Comparison of ENCODE assay signal across 22 mouse cellular contexts in the genomic region with DNA sequence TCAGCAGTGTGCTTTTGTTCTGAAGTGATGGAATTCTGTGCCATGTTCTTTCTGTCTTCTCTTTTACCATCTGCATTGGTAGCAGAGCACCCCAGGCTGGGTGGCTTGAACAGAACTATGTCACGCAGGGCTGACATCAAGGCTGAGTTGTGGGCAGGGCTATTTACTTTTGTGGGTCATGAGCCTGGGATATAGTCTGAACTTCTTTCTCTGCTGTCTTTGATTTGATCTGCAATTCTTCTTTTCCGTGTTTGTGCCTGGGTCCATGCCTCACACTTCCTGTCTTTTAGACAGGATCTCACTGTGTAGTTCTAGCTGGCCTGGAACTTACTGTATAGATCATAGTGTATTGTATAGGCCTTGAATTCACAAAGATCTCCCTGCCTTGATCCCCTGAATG.
DNase-seq lines count a peak whose midpoint lies in the region; ATAC-seq and TF ChIP-seq lines count a peak whose summit lies in the region.
"Had no signal": no experiment of that assay in that cellular context is flagged by ENCODE, and none has a peak within 500 bp of the region (broad histone marks: within the 10 kb centered on the region; RNA-seq: fewer than 3 reads in every experiment).

No protein-coding gene starts in this region.

- no peaks in the 10 kb centered on the region for H3K9me3 ChIP-seq in heart, embryonic 12.5 days (replicated peaks)
- no peaks in the 10 kb centered on the region for H3K9me3 ChIP-seq in liver, postnatal 0 days (ENCODE audit: low read length)
- H3K9me3 ChIP-seq in midbrain, embryonic 15.5 days: no peaks in the 10 kb centered on the region
- H3K9me3 ChIP-seq in midbrain, postnatal 0 days (ENCODE audit: low read length): no peaks in the 10 kb centered on the region
- H3K9me3 ChIP-seq: limb, embryonic 15.5 days had no signal

- no peak overlapping the region for H3K9ac ChIP-seq in heart, embryonic 12.5 days
- H3K9ac ChIP-seq in liver, postnatal 0 days (replicated peaks): no peak overlapping the region
- no peak overlapping the region for H3K9ac ChIP-seq in midbrain, embryonic 15.5 days
- H3K9ac ChIP-seq in midbrain, postnatal 0 days (replicated peaks; ENCODE audit: low read length, poor library complexity, severe bottlenecking): no peak overlapping the region
- H3K9ac ChIP-seq: forebrain, embryonic 13.5 days; heart, embryonic 13.5 days; limb, embryonic 15.5 days had no signal

- peak overlapping the region; percentile 18; the same call in 1 of the 2 replicates for H3K27ac ChIP-seq in heart, embryonic 12.5 days (ENCODE audit: poor library complexity, severe bottlenecking)
- no peak overlapping the region for H3K27ac ChIP-seq in liver, postnatal 0 days (ENCODE audit: low read depth)
- H3K27ac ChIP-seq in midbrain, embryonic 15.5 days: peak overlapping the region; percentile 85; the same call in 1 of the 2 replicates
- H3K27ac ChIP-seq in midbrain, postnatal 0 days (ENCODE audit: low read depth, low read length): no peak overlapping the region
- H3K27ac ChIP-seq: kidney, postnatal 0 days; limb, embryonic 15.5 days; stomach, postnatal 0 days had no signal

- 62% methylated on average over 2 of the region's 2 CpGs for WGBS in heart, embryonic 12.5 days
- 41% methylated on average over 2 of the region's 2 CpGs for WGBS in liver, postnatal 0 days (ENCODE audit: insufficient replicate concordance)
- WGBS in midbrain, embryonic 15.5 days: 59% methylated on average over 2 of the region's 2 CpGs
- WGBS in midbrain, postnatal 0 days: 65% methylated on average over 2 of the region's 2 CpGs

- no peak for ATAC-seq in heart, embryonic 12.5 days (ENCODE audit: insufficient number of reproducible peaks, low FRiP score)
- no peak for ATAC-seq in liver, postnatal 0 days
- no peak for ATAC-seq in midbrain, embryonic 15.5 days (replicated peaks)
- ATAC-seq in midbrain, postnatal 0 days (ENCODE audit: low FRiP score): no peak
- ATAC-seq: forebrain, embryonic 13.5 days had no signal

- no peaks in the 10 kb centered on the region for H3K27me3 ChIP-seq in heart, embryonic 12.5 days (replicated peaks)
- H3K27me3 ChIP-seq in liver, postnatal 0 days (ENCODE audit: insufficient read depth, low read length): no peaks in the 10 kb centered on the region
- H3K27me3 ChIP-seq in midbrain, embryonic 15.5 days (replicated peaks): no peaks in the 10 kb centered on the region
- no peaks in the 10 kb centered on the region for H3K27me3 ChIP-seq in midbrain, postnatal 0 days (ENCODE audit: insufficient read depth, low read length)
- H3K27me3 ChIP-seq: forebrain, embryonic 13.5 days; heart, embryonic 13.5 days; limb, embryonic 15.5 days had no signal

- H3K4me1 ChIP-seq in heart, embryonic 12.5 days (replicated peaks): peaks cover 43% of the 10 kb centered on the region
- H3K4me1 ChIP-seq in liver, postnatal 0 days (ENCODE audit: insufficient read depth): peaks cover 14% of the 10 kb centered on the region; the same call in 1 of the 2 replicates
- peaks cover 42% of the 10 kb centered on the region for H3K4me1 ChIP-seq in midbrain, embryonic 15.5 days
- peaks cover 19% of the 10 kb centered on the region for H3K4me1 ChIP-seq in midbrain, postnatal 0 days (ENCODE audit: insufficient read depth, low read length)

- TF ChIP-seq EP300 in liver, postnatal 0 days (IDR thresholded peaks at IDR 0.05; ENCODE audit: low read depth): no peak

- H3K4me3 ChIP-seq in heart, embryonic 12.5 days: no peak overlapping the region
- H3K4me3 ChIP-seq in liver, postnatal 0 days (ENCODE audit: low read depth, low read length): no peak overlapping the region
- no peak overlapping the region for H3K4me3 ChIP-seq in midbrain, embryonic 15.5 days
- no peak overlapping the region for H3K4me3 ChIP-seq in midbrain, postnatal 0 days (ENCODE audit: low read depth, low read length)
- H3K4me3 ChIP-seq: forebrain, embryonic 13.5 days; heart, embryonic 13.5 days; limb, embryonic 15.5 days; myocyte had no signal

- TF ChIP-seq CTCF in liver, postnatal 0 days (IDR thresholded peaks at IDR 0.05; ENCODE audit: low read depth): no peak
- TF ChIP-seq CTCF in midbrain, postnatal 0 days (IDR thresholded peaks at IDR 0.05): no peak

- peaks cover 2% of the 10 kb centered on the region; the same call in 1 of the 2 replicates for H3K36me3 ChIP-seq in heart, embryonic 12.5 days
- no peaks in the 10 kb centered on the region for H3K36me3 ChIP-seq in liver, postnatal 0 days (replicated peaks; ENCODE audit: insufficient read depth, low read length)
- no peaks in the 10 kb centered on the region for H3K36me3 ChIP-seq in midbrain, embryonic 15.5 days (replicated peaks)
- no peaks in the 10 kb centered on the region for H3K36me3 ChIP-seq in midbrain, postnatal 0 days (ENCODE audit: insufficient read depth, low read length)
- H3K36me3 ChIP-seq: limb, embryonic 15.5 days had no signal

- no peak overlapping the region for H3K4me2 ChIP-seq in heart, embryonic 12.5 days
- no peak overlapping the region for H3K4me2 ChIP-seq in liver, postnatal 0 days (ENCODE audit: low read depth, low read length)
- no peak overlapping the region for H3K4me2 ChIP-seq in midbrain, embryonic 15.5 days
- no peak overlapping the region for H3K4me2 ChIP-seq in midbrain, postnatal 0 days (ENCODE audit: low read depth, low read length, poor library complexity, severe bottlenecking)
- H3K4me2 ChIP-seq: forebrain, embryonic 13.5 days; heart, embryonic 13.5 days; limb, embryonic 15.5 days had no signal

- intact Hi-C loops in heart, postnatal 14 days (cut with DNase I): no loop called here

- DNase-seq in heart, postnatal 14 days: no peak
- DNase-seq in liver, postnatal 0 days: peak; percentile 3
- DNase-seq in liver: no peak
- no peak for DNase-seq in midbrain, postnatal 0 days (ENCODE audit: low spot score)
- no peak for DNase-seq in urinary bladder, adult 18-20 months (ENCODE audit: low spot score in 2 of 2)
- DNase-seq: adrenal gland, postnatal 36 days; cerebellum, adult 9-10 months; gastrocnemius, postnatal 36 days; kidney, adult 2 months; layer of hippocampus, adult 9-11 months; lung, adult 18-20 months; lung, postnatal 36 days; right cerebral cortex, postnatal 14 days; thymus, adult 2 months had no signal

Comparison
In these comparisons a context has a peak if more than half of its experiments do, and no peak if none do; other contexts are left out.
1. H3K27ac ChIP-seq: peak in heart, embryonic 12.5 days (single experiment) and midbrain, embryonic 15.5 days (single experiment); none in liver, postnatal 0 days (single experiment) and midbrain, postnatal 0 days (single experiment).